Mouse (Mus musculus): ENCODE measurements around the gene Ajm1. TPM values are rescaled to one million over a fixed set of nuclear protein-coding genes. Genes with fewer than 3 reads are reported as not detected.

The Ajm1 gene
- polyA plus RNA-seq (2015; fragmentation: Nextera tagmentation; extraction: Ambion mirVana), result 2.2 and 3.4 TPM in 2 replicates

DNA sequence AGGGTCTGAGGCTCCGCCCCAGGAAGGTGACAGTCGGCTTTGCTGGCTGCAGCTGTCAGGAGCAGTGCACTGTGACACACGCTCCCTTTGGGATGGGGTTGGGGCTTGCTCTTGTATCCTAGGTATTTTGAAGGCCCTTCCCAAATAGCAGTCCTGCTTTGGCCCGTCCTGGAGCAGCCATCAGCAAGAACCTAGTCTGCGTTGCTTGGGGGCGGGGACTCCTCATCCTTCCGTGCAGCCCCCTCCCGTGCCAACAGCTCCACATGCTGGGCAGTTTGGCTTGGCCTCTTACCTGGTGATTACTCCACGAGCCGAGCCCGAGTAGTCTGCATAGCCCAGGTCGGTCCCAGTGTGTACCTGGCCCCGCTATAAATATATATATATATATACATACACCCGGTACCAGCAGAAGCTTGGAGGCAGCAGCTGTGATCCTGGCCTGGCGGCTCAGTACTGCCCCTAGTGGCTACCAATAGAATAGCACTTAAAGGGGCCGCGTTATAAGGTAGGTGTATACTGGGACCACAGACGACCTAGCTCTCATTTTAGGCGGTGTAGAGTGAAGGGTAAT lies at the start of gene Ajm1:
Gene Ajm1, minus strand, starts transcription at position 464 of the 571 bp plus-strand sequence.
- H3K27me3 ChIP-seq, result peaks cover 50% of the 10 kb centered on the region
- 6% methylated on average over 19 of the region's 19 CpGs for WGBS
- H3K27ac ChIP-seq, result no peak within 1 kb of the TSS
- peak within 1 kb of the TSS; percentile 42 for H3K4me3 ChIP-seq
- H3K9ac ChIP-seq, result peak within 1 kb of the TSS; percentile 59
- peaks cover 52% of the 10 kb centered on the region for H3K4me1 ChIP-seq
- peaks cover 32% of the 10 kb centered on the region for H3K36me3 ChIP-seq (ENCODE audit: poor library complexity, severe bottlenecking)
- peak within 1 kb of the TSS; percentile 69 for H3K4me2 ChIP-seq
- peak; percentile 75 for ATAC-seq
- no peaks in the 10 kb centered on the region for H3K9me3 ChIP-seq (replicated peaks)

DNA sequence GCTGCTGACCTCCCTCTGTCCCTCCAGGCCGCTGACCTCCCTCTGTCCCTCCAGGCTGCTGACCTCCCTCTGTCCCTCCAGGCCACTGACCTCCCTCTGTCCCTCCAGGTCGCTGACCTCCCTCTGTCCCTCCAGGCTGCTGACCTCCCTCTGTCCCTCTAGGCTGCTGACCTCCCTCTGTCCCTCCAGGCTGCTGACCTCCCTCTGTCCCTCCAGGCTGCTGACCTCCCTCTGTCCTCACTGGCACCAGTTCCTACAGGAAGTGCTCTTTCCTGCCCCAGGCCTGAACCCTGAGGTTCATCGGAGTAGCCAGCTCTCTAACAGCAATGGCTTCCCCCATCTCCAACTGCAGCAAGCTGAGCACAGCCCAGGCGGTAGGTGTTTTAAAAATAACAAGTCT lies 47.2 kb upstream of the Ajm1 start:
- ATAC-seq, result no peak
- Histone ChIP-seq H3K9me3 (replicated peaks) (no peaks in the 10 kb centered on the region), H3K27ac (no peak overlapping the region), H3K9ac (no peak overlapping the region), H3K4me1 (no peaks in the 10 kb centered on the region), H3K4me3 (no peak overlapping the region), H3K27me3 (no peaks in the 10 kb centered on the region), H3K36me3 (ENCODE audit: poor library complexity, severe bottlenecking) (no peaks in the 10 kb centered on the region), H3K4me2 (no peak overlapping the region)
- WGBS, result 59% methylated on average over 4 of the region's 4 CpGs

GRCm38 (mm10) chr2:25627811-25628210 lies 46.3 kb upstream of the Ajm1 start, which contains the start of gene Fcna:
Fcna (minus strand) TSS chr2:25628030.
- Histone ChIP-seq H3K27ac (no peak within 1 kb of the TSS), H3K9me3 (replicated peaks) (no peaks in the 10 kb centered on the region), H3K4me3 (no peak within 1 kb of the TSS), H3K27me3 (no peaks in the 10 kb centered on the region), H3K9ac (no peak within 1 kb of the TSS), H3K36me3 (ENCODE audit: poor library complexity, severe bottlenecking) (no peaks in the 10 kb centered on the region), H3K4me1 (no peaks in the 10 kb centered on the region), H3K4me2 (no peak within 1 kb of the TSS)
- whole genome bisulfite sequencing, result 82% methylated on average over 6 of the region's 6 CpGs
- no peak for ATAC-seq

DNA sequence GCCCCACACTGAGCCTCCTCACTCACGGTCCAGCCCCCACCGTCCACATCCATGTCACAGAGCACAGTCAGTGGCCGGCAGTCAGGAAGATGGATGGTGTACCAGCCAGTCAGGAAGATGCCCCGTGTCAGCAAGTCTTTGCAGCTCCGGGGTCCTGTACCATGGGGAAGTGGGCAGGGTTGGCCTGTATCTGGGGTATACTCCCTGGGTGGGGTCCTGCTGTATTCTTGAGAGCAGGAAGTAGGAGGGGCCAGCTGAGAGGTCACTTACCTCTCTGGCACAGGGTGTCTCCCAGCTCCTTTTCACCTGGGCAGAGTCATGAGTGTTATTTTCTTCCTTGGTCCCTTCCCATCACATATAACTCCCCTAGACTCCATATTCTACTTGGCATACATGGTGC lies 44.4 kb upstream of the Ajm1 start:
- Histone ChIP-seq H3K9ac (no peak overlapping the region), H3K9me3 (replicated peaks) (no peaks in the 10 kb centered on the region)
- no peak for ATAC-seq

GRCm38 (mm10) chr2:25621229-25622200 lies 40.0 kb upstream of the Ajm1 start, which contains the start of gene Tmem141:
Tmem141 (minus strand) TSS chr2:25622005.
- H3K4me2 ChIP-seq, result peak within 1 kb of the TSS; percentile 69
- WGBS, result 6% methylated on average over 34 of the region's 34 CpGs
- H3K27ac ChIP-seq, result peak within 1 kb of the TSS; percentile 19; the same call in 1 of the 2 replicates
- peak within 1 kb of the TSS; percentile 67 for H3K9ac ChIP-seq
- H3K27me3 ChIP-seq, result peaks cover 16% of the 10 kb centered on the region
- H3K36me3 ChIP-seq (ENCODE audit: poor library complexity, severe bottlenecking), result no peaks in the 10 kb centered on the region
- no peaks in the 10 kb centered on the region for H3K9me3 ChIP-seq (replicated peaks)
- peak; percentile 94 for ATAC-seq
- H3K4me3 ChIP-seq, result peak within 1 kb of the TSS; percentile 44
- peaks cover 13% of the 10 kb centered on the region for H3K4me1 ChIP-seq

More for the DNA sequence above, 44.4 kb upstream of the Ajm1 start:
- Histone ChIP-seq H3K27me3 (no peaks in the 10 kb centered on the region), H3K36me3 (ENCODE audit: poor library complexity, severe bottlenecking) (no peaks in the 10 kb centered on the region), H3K4me1 (peaks cover 13% of the 10 kb centered on the region), H3K4me3 (no peak overlapping the region), H3K27ac (no peak overlapping the region), H3K4me2 (no peak overlapping the region)
- 74% methylated on average over 5 of the region's 5 CpGs for WGBS

DNA sequence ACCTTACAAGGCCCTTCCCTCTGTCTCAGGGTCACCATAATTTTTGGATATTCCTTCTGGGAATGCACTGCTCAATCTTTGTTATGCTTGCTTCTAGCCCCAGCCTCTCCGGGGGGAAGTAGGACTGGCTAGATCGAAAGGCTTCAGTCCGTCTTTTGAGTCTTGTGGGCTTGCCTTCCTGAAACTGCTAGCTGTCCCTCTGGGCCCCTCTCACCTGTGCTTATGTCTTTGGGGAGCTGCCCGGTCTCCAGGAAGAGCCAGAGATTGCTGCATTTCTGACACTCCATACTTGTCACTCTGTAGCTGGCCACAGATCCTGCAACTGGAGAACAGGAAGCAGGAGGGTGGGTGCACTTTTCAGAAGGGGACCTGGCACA lies 39.3 kb upstream of the Ajm1 start:
- Histone ChIP-seq H3K4me3 (0 out of 2 replicates have a peak overlapping the region, but pooled peaks have one; percentile 44), H3K36me3 (ENCODE audit: poor library complexity, severe bottlenecking) (no peaks in the 10 kb centered on the region), H3K4me2 (0 out of 2 replicates have a peak overlapping the region, but pooled peaks have one; percentile 69), H3K27ac (no peak overlapping the region), H3K27me3 (peaks cover 23% of the 10 kb centered on the region), H3K9me3 (replicated peaks) (no peaks in the 10 kb centered on the region), H3K4me1 (peaks cover 13% of the 10 kb centered on the region), H3K9ac (no peak overlapping the region)
- WGBS, result 86% methylated on average over 4 of the region's 4 CpGs
- ATAC-seq, result no peak

GRCm38 (mm10) chr2:25620386-25620785 lies 38.8 kb upstream of the Ajm1 start:
- 0 out of 2 replicates have a peak overlapping the region, but pooled peaks have one; percentile 13 for H3K9ac ChIP-seq
- H3K27me3 ChIP-seq, result peaks cover 27% of the 10 kb centered on the region
- no peak for ATAC-seq
- no peak overlapping the region for H3K4me3 ChIP-seq
- no peaks in the 10 kb centered on the region for H3K36me3 ChIP-seq (ENCODE audit: poor library complexity, severe bottlenecking)
- no peak overlapping the region for H3K4me2 ChIP-seq
- H3K27ac ChIP-seq, result no peak overlapping the region
- 84% methylated on average over 6 of the region's 6 CpGs for WGBS
- H3K9me3 ChIP-seq (replicated peaks), result no peaks in the 10 kb centered on the region
- H3K4me1 ChIP-seq, result peaks cover 13% of the 10 kb centered on the region

DNA sequence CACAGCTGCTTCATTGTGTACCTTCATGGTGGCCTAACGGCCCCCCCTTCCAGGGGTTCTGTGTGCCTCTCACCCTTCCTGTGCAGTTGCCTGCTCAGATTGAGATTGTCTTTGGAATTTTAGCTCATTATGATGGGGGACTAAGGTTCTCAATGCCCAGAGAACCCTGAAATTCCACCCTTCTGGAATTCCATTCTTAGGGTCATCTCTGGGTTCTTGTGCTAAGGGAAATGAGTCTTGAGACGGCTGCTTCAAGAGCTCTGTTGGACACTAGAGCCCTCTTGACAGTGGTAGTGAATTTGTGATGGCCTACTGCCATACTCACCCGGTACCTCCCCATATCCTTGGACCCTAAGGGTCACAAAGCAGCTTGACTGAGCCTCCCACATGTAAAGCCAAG lies 36.0 kb upstream of the Ajm1 start, which contains the start of gene Ccdc183:
Gene Ccdc183, minus strand, starts transcription at position 101 of the 400 bp plus-strand sequence.
- no peak within 1 kb of the TSS for H3K9ac ChIP-seq
- H3K9me3 ChIP-seq (replicated peaks), result no peaks in the 10 kb centered on the region
- H3K27me3 ChIP-seq, result peaks cover 49% of the 10 kb centered on the region
- no peak for ATAC-seq
- 81% methylated on average over 3 of the region's 3 CpGs for WGBS
- H3K4me1 ChIP-seq, result peaks cover 13% of the 10 kb centered on the region
- H3K27ac ChIP-seq, result no peak within 1 kb of the TSS
- no peaks in the 10 kb centered on the region for H3K36me3 ChIP-seq (ENCODE audit: poor library complexity, severe bottlenecking)
- no peak within 1 kb of the TSS for H3K4me3 ChIP-seq
- no peak within 1 kb of the TSS for H3K4me2 ChIP-seq

GRCm38 (mm10) chr2:25616398-25616797 lies 34.8 kb upstream of the Ajm1 start:
- no peaks in the 10 kb centered on the region for H3K9me3 ChIP-seq (replicated peaks)
- peaks cover 49% of the 10 kb centered on the region for H3K27me3 ChIP-seq
- H3K4me1 ChIP-seq, result peaks cover 5% of the 10 kb centered on the region; the same call in 1 of the 2 replicates
- no peak for ATAC-seq
- 21% methylated on average over 22 of the region's 22 CpGs for WGBS
- no peak overlapping the region for H3K27ac ChIP-seq
- H3K9ac ChIP-seq, result no peak overlapping the region
- no peaks in the 10 kb centered on the region for H3K36me3 ChIP-seq (ENCODE audit: poor library complexity, severe bottlenecking)
- H3K4me3 ChIP-seq, result no peak overlapping the region
- H3K4me2 ChIP-seq, result peak overlapping the region; percentile 14; the same call in 1 of the 2 replicates

- ATAC-seq, result peak; percentile 40
- Histone ChIP-seq H3K4me1 (peaks cover 19% of the 10 kb centered on the region), H3K9ac (no peak overlapping the region), H3K9me3 (replicated peaks) (no peaks in the 10 kb centered on the region), H3K36me3 (ENCODE audit: poor library complexity, severe bottlenecking) (0 out of 2 replicates have a peak, but pooled peaks cover 3% of the 10 kb centered on the region), H3K4me2 (peak overlapping the region; percentile 73), H3K4me3 (peak overlapping the region; percentile 100), H3K27ac (no peak overlapping the region), H3K27me3 (peaks cover 5% of the 10 kb centered on the region)
- 66% methylated on average over 10 of the region's 10 CpGs for WGBS
These were observed 27.1 kb upstream of the Ajm1 start for GRCm38 (mm10) chr2:25608671-25609070.

- WGBS, result under 1% methylated on average over 78 of the region's 80 CpGs
These were observed 26.4 kb upstream of the Ajm1 start, which contains the start of gene Rabl6 for GRCm38 (mm10) chr2:25607761-25608622. Rabl6 (minus strand) TSS chr2:25608521.

More at GRCm38 (mm10) chr2:25607761-25608622, 26.4 kb upstream of the Ajm1 start, which contains the start of gene Rabl6:
- ATAC-seq, result peak; percentile 95
- peak within 1 kb of the TSS; percentile 95 for H3K9ac ChIP-seq
- H3K4me1 ChIP-seq, result peaks cover 19% of the 10 kb centered on the region
- H3K4me3 ChIP-seq, result peak within 1 kb of the TSS; percentile 100
- H3K9me3 ChIP-seq (replicated peaks), result no peaks in the 10 kb centered on the region
- H3K27me3 ChIP-seq, result no peaks in the 10 kb centered on the region; the same call in 1 of the 2 replicates
- peaks cover 4% of the 10 kb centered on the region; the same call in 1 of the 2 replicates for H3K36me3 ChIP-seq (ENCODE audit: poor library complexity, severe bottlenecking)
- peak within 1 kb of the TSS; percentile 91 for H3K27ac ChIP-seq
- peak within 1 kb of the TSS; percentile 73 for H3K4me2 ChIP-seq
